Mouse (Mus musculus) limb, embryonic 12.5 days (tissue): Measurements from ENCODE around the gene Ints7. TPM values are rescaled to one million over a fixed set of nuclear protein-coding genes. Genes with fewer than 3 reads are reported as not detected.

Experiments used
- ATAC-seq: fragments of 200-750 bp; cut with Nextera tagmentation; 2 replicates; pipeline ENCODE4 v1.8.0; 2017; ENCODE audit warnings: low read depth, moderate TSS enrichment; ENCODE audit not compliant: insufficient number of reproducible peaks, insufficient read depth, low FRiP score, low TSS enrichment
- H3K27ac ChIP-seq: fragments of 300-500 bp; sonication (generic); 2 replicates; pipeline ENCODE4 v1.5.1; 2016; ENCODE audit warnings: mild to moderate bottlenecking, moderate library complexity
- H3K27me3 ChIP-seq: fragments of 300-500 bp; sonication (generic); 2 replicates; pipeline ENCODE4 v1.6.1; 2016; ENCODE audit warnings: mild to moderate bottlenecking, moderate library complexity
- H3K36me3 ChIP-seq: fragments of 300-500 bp; sonication (generic); 2 replicates; pipeline ENCODE4 v1.6.1; 2016; ENCODE audit warnings: mild to moderate bottlenecking, moderate library complexity
- H3K4me1 ChIP-seq: fragments of 300-500 bp; sonication (generic); replicated peaks from 2 replicates; pipeline ENCODE4 v1.6.1; 2016
- H3K4me2 ChIP-seq: fragments of 300-500 bp; sonication (generic); 2 replicates; pipeline ENCODE4 v1.6.1; 2016; ENCODE audit warnings: mild to moderate bottlenecking, moderate library complexity
- H3K4me3 ChIP-seq: fragments of 300-500 bp; sonication (generic); replicated peaks from 2 replicates; pipeline ENCODE4 v1.5.1; 2016; ENCODE audit warnings: mild to moderate bottlenecking
- H3K9ac ChIP-seq: fragments of 300-500 bp; sonication (generic); replicated peaks from 2 replicates; pipeline ENCODE4 v1.6.1; 2016; ENCODE audit warnings: mild to moderate bottlenecking, moderate library complexity
- H3K9me3 ChIP-seq: fragments of 300-500 bp; sonication (generic); 2 replicates; pipeline ENCODE4 v1.6.1; 2016; ENCODE audit warnings: mild to moderate bottlenecking, moderate library complexity
- WGBS: fragments of 180-500 bp; shearing (Covaris S2); methylation state at CpG from one replicate; pipeline ENCODE4 v1.1.7; 2016; 5-methylcytosine and 5-hydroxymethylcytosine counted together
- polyA plus RNA-seq: library from polyadenylated mRNA; unstranded; fragments of >200 nt; fragmentation: Nextera tagmentation; extraction: Ambion mirVana; gene quantifications from 2 replicates; pipeline ENCODE4 v1.2.1, GENCODE M21; 2016

Ints7 gene
- polyA plus RNA-seq, 1 experiment from 2014 or later = 83.1 TPM

DNA sequence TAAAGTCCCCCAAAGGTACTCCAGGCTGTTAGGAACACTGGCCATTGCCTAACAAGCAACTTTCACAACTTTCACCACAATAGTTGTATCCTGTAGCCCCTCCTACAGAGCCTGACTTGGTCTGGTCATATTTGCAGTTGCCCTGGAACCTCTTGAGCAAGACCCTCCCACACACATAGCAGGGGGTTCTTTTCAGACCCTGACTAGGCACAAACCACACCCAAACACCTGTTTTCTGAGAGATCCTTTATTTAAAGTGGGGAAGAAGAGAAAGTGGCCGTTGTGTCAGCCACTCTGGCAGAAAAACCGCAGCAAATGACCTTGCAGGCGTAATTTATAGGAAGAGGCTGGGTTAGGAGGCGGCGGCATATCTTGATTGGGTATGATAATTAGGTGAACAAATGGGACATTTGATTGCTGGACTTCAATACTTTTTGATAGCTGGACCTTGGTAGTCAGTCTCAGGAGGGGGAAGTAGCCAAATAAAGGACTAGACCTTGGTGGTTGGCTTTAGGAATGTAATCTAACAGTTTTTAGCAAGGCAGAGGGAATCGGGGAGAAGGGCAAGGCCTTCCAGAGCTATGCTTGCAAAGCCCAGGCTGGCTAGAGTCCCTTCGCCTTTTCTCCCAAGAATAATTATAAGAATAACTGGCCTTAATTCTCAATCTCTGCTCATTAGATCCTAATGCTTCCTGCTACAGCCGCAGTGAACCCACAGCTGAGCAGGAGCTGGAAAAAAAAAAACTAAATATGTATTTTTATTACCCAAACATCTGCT lies 85.8 kb downstream of the Ints7 start:
- H3K9ac ChIP-seq = no peak overlapping the region
- no peaks in the 10 kb centered on the region for H3K9me3 ChIP-seq
- H3K4me3 ChIP-seq = no peak overlapping the region
- ATAC-seq = no peak
- peaks cover 18% of the 10 kb centered on the region for H3K4me1 ChIP-seq
- 69% methylated on average over 8 of the region's 8 CpGs for WGBS
- H3K27me3 ChIP-seq = no peaks in the 10 kb centered on the region
- H3K4me2 ChIP-seq = no peak overlapping the region
- no peaks in the 10 kb centered on the region for H3K36me3 ChIP-seq
- H3K27ac ChIP-seq = no peak overlapping the region

DNA sequence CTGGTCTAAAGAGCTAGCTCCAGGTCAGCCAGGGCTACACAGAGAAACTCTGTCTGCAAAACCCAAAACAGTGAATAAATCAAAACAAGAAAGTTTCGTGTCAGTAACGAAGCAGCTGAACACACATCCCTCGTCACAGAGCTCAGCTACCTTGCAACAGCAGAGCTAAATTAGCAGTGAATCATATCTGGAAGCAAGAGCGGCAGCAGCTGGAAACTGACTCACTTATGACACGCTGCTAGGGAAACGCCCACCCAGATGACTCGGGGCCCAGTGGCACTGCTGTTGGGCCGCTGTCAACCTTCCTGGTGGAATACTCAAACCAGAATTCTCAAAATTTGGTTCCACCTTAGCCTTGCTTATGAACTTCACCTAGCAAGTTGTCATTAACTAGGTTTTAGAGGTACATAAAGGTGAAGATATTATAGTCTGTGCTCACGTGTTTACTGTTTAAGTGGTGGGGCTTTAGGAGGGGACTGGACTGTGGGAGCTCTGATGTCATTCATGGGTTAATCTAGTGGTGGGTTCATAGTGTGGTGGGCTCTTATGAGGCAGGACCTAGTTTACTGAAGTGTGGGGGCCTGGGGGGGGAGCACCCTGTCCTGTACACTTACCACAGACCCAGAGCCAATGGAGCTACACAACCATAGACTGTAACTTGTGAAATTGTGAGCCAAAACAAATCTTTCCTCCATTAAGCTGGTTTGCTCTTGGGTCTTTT lies 86.9 kb downstream of the Ints7 start:
- Histone ChIP-seq H3K27me3 (no peaks in the 10 kb centered on the region), H3K4me2 (no peak overlapping the region), H3K4me1 (peaks cover 15% of the 10 kb centered on the region), H3K9me3 (no peaks in the 10 kb centered on the region), H3K36me3 (no peaks in the 10 kb centered on the region), H3K4me3 (no peak overlapping the region), H3K27ac (no peak overlapping the region), H3K9ac (no peak overlapping the region)
- WGBS = 62% methylated on average over 9 of the region's 9 CpGs
- ATAC-seq = no peak

DNA sequence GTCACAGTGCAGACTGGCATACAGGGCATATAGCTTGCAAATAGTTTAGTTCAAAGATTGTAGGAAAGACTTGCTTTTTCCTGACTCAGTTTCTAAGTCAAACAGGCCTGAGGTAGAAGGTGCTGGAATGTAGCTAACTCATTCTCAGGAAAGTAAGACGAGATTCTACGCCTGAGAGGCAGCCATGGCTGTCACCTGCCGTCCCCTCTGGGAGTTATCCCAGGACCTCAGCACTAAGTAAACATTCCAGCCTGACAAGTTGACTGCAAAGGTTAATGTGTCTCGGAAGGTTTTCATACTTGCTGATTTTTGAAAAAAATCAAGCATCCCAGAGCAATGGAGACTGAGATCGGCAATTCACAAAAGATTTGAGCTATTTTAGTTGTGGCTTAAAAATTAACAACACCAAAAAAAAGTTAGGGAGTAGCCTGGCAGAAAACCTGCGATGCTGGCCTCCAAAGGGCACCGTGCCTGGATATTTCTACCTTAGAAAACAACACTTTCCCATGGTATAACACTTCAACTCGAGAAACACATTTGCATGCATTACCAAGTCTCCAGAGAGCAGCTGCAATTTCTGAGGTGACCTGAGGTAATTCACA lies 87.6 kb downstream of the Ints7 start:
- Histone ChIP-seq H3K27ac (no peak overlapping the region), H3K4me2 (no peak overlapping the region), H3K4me3 (no peak overlapping the region), H3K9ac (no peak overlapping the region), H3K27me3 (no peaks in the 10 kb centered on the region), H3K36me3 (no peaks in the 10 kb centered on the region), H3K4me1 (peaks cover 12% of the 10 kb centered on the region), H3K9me3 (no peaks in the 10 kb centered on the region)
- ATAC-seq = no peak
- 55% methylated on average over 8 of the region's 8 CpGs for WGBS

DNA sequence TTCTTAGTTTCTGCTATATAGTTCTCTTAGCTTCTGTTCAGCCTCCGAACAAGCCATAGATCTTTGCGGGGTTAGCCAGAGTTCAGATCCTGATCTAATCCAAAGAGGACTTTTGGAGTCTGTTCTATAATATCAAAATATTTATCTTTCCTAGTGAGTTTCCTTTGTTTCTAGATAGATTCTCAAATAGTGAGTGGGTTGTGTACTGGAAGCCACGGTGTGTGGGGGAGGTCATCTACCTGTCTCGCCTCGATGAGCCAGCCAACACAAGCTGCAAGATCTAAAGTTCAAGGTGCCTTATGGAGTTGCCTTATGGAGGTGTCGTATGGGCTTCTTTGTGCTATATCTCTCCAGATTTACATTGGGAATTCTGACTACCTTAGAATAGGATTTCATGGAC lies 88.2 kb downstream of the Ints7 start:
- Histone ChIP-seq H3K9ac (no peak overlapping the region), H3K4me1 (peaks cover 12% of the 10 kb centered on the region), H3K27ac (no peak overlapping the region), H3K4me3 (no peak overlapping the region), H3K27me3 (no peaks in the 10 kb centered on the region), H3K36me3 (no peaks in the 10 kb centered on the region), H3K4me2 (no peak overlapping the region), H3K9me3 (no peaks in the 10 kb centered on the region)
- ATAC-seq = no peak
- WGBS = 91% methylated on average over 6 of the region's 6 CpGs

- H3K27ac ChIP-seq = no peak overlapping the region
Measured at GRCm38 (mm10) chr1:191666351-191666750, 90.9 kb downstream of the Ints7 start.

GRCm38 (mm10) chr1:191668030-191668429 lies 92.6 kb downstream of the Ints7 start:
- H3K9me3 ChIP-seq = no peaks in the 10 kb centered on the region
- no peak for ATAC-seq
- no peak overlapping the region for H3K9ac ChIP-seq
- H3K4me3 ChIP-seq = no peak overlapping the region
- H3K27ac ChIP-seq = no peak overlapping the region
- no peaks in the 10 kb centered on the region; the same call in 1 of the 2 replicates for H3K4me1 ChIP-seq
- H3K36me3 ChIP-seq = no peaks in the 10 kb centered on the region
- H3K4me2 ChIP-seq = 0 out of 2 replicates have a peak overlapping the region, but pooled peaks have one; percentile 13
- 60% methylated on average over 9 of the region's 9 CpGs for WGBS
- no peaks in the 10 kb centered on the region for H3K27me3 ChIP-seq

More at GRCm38 (mm10) chr1:191666351-191666750, 90.9 kb downstream of the Ints7 start:
- Histone ChIP-seq H3K4me3 (no peak overlapping the region), H3K9ac (no peak overlapping the region), H3K9me3 (no peaks in the 10 kb centered on the region), H3K4me2 (no peak overlapping the region), H3K27me3 (no peaks in the 10 kb centered on the region), H3K36me3 (no peaks in the 10 kb centered on the region), H3K4me1 (peaks cover under 1% of the 10 kb centered on the region)
- ATAC-seq = no peak
- WGBS = 80% methylated on average over 11 of the region's 11 CpGs

Other genes starting within 250 kb of the Ints7 start
- gene Tmem206, start 249.7 kb upstream of the Ints7 start, polyA plus RNA-seq = 22.8 and 23.8 TPM in 2 replicates
- 11.7 and 18.7 TPM in 2 replicates for gene Ppp2r5a, start 172.4 kb upstream of the Ints7 start, polyA plus RNA-seq
- gene Dtl, start 92 bp upstream of the Ints7 start, polyA plus RNA-seq = 88.8 and 91.4 TPM in 2 replicates
- gene Lpgat1, start 142.2 kb downstream of the Ints7 start, polyA plus RNA-seq = 37.0 and 51.0 TPM in 2 replicates
- gene Nek2, start 245.8 kb downstream of the Ints7 start, polyA plus RNA-seq = 40.9 and 44.7 TPM in 2 replicates